Mouse (Mus musculus) ovary, postnatal 10 days (tissue): Measurements from ENCODE around the gene Myo18a.
"Not testable (repeated sequence)": the region's sequence is repeated elsewhere in the genome, so short reads cannot be mapped to it uniquely, and the experiment has no call there.

ENCODE experiments used
- DNase-seq: peaks from one replicate; pipeline ENCODE4 v3.0.0; 2022; ENCODE audit warnings: low spot score

Myo18a gene

GRCm38 (mm10) chr11:77762783-77763672, at the start of gene Myo18a:
TSS of gene Myo18a (plus strand) at chr11:77763246.
- peak; percentile 82 for DNase-seq

- no peak for DNase-seq
Observed at GRCm38 (mm10) chr11:77713736-77714135, 49.3 kb upstream of the Myo18a start.

- no peak for DNase-seq
Observed at GRCm38 (mm10) chr11:77719055-77719454, 44.0 kb upstream of the Myo18a start.

- DNase-seq, result no peak
Observed at GRCm38 (mm10) chr11:77721389-77721788, 41.7 kb upstream of the Myo18a start.

GRCm38 (mm10) chr11:77724766-77725165, 38.3 kb upstream of the Myo18a start:
- DNase-seq, result no peak

GRCm38 (mm10) chr11:77725183-77725582, 37.9 kb upstream of the Myo18a start, which contains the start of gene Cryba1:
TSS of gene Cryba1 (minus strand) at chr11:77725283.
- DNase-seq, result no peak

GRCm38 (mm10) chr11:77728587-77728986, 34.5 kb upstream of the Myo18a start:
- DNase-seq, result no peak

GRCm38 (mm10) chr11:77737289-77737688, 25.8 kb upstream of the Myo18a start:
- peak; percentile 57 for DNase-seq

- DNase-seq, result no peak
Observed at GRCm38 (mm10) chr11:77738555-77738954, 24.5 kb upstream of the Myo18a start.

- DNase-seq, result no peak
Observed at GRCm38 (mm10) chr11:77743966-77744365, 19.1 kb upstream of the Myo18a start.

- no peak for DNase-seq
Observed at GRCm38 (mm10) chr11:77746652-77747051, 16.4 kb upstream of the Myo18a start.

GRCm38 (mm10) chr11:77747103-77747502, 15.9 kb upstream of the Myo18a start:
- not testable (repeated sequence) for DNase-seq

- no peak for DNase-seq
Observed at GRCm38 (mm10) chr11:77748996-77749395, 14.1 kb upstream of the Myo18a start.

- DNase-seq, result no peak
Observed at GRCm38 (mm10) chr11:77752525-77752924, 10.5 kb upstream of the Myo18a start.

GRCm38 (mm10) chr11:77753469-77753868, 9.6 kb upstream of the Myo18a start:
- no peak for DNase-seq

- no peak for DNase-seq
Observed at GRCm38 (mm10) chr11:77760031-77760430, 3.0 kb upstream of the Myo18a start.

- DNase-seq, result no peak
Observed at GRCm38 (mm10) chr11:77763673-77764340, 761 bp downstream of the Myo18a start.

- DNase-seq, result no peak
Observed at GRCm38 (mm10) chr11:77764694-77765458, 1.8 kb downstream of the Myo18a start.

GRCm38 (mm10) chr11:77765459-77765777, 2.4 kb downstream of the Myo18a start:
- no peak for DNase-seq

- no peak for DNase-seq
Observed at GRCm38 (mm10) chr11:77766351-77767001, 3.4 kb downstream of the Myo18a start.

GRCm38 (mm10) chr11:77769496-77769895, 6.5 kb downstream of the Myo18a start:
- DNase-seq, result no peak

- DNase-seq, result no peak
Observed at GRCm38 (mm10) chr11:77770346-77770745, 7.3 kb downstream of the Myo18a start.
